Mouse (Mus musculus) megakaryocyte, embryonic 14.5 days (primary cell): ENCODE results near the gene Unc5b.

ENCODE experiments used
- FLI1 ChIP-seq: IDR thresholded peaks from 2 replicates; pipeline ENCODE4 v1.6.1; 2012; ENCODE audit warnings: low read length, inconsistent platforms, mixed read lengths
- GATA1 ChIP-seq: IDR thresholded peaks from 3 replicates; pipeline ENCODE4 v1.6.1; 2012; ENCODE audit warnings: mixed read lengths, low read length, inconsistent platforms, borderline replicate concordance

GRCm38 (mm10) chr10:60800295-60801167 lies 30.9 kb downstream of the Unc5b start:
- TF ChIP-seq GATA1 (no peak), FLI1 (no peak)
